ENCODE assay signal across 7 mouse cellular contexts in genomic region chr6:127582391-127583176, GRCm38 (mm10). TPM values are rescaled to one million over a fixed set of nuclear protein-coding genes. Genes with fewer than 3 reads are reported as not detected.
A peak's percentile ranks its signal among the peaks of the same experiment; 100 is the strongest.
DNase-seq lines count a peak whose midpoint lies in the region; ATAC-seq lines count a peak whose summit lies in the region.

No protein-coding gene starts in this region.

- no peak overlapping the region for H3K9ac ChIP-seq in intestine, embryonic 14.5 days (ENCODE audit: low read length)

- H3K4me2 ChIP-seq in intestine, embryonic 14.5 days (ENCODE audit: low read length) = peak overlapping the region; percentile 51

- no peaks in the 10 kb centered on the region for H3K27me3 ChIP-seq in intestine, embryonic 14.5 days (replicated peaks; ENCODE audit: control insufficient read depth, insufficient read depth, low read length)

- peak overlapping the region; percentile 3; the same call in 1 of the 2 replicates for H3K27ac ChIP-seq in intestine, embryonic 14.5 days (ENCODE audit: low read depth)

- no peaks in the 10 kb centered on the region for H3K9me3 ChIP-seq in intestine, embryonic 14.5 days (ENCODE audit: control insufficient read depth, low read length)

- H3K4me1 ChIP-seq in intestine, embryonic 14.5 days (replicated peaks; ENCODE audit: control insufficient read depth, insufficient read depth, low read length) = peaks cover 13% of the 10 kb centered on the region

- DNase-seq in adrenal gland, adult 8-10 months = peak; percentile 40
- peak; percentile 90 for DNase-seq in embryo, embryonic 10 days (ENCODE audit: low spot score)
- DNase-seq in gastrocnemius, postnatal 10 days = peak; percentile 79
- DNase-seq in intestine, embryonic 14.5 days (ENCODE audit: low spot score) = peak; percentile 94
- peak; percentile 71 to 79 for DNase-seq in left cerebral cortex, postnatal 10 days (ENCODE audit: extremely low spot score in 1 of 2, low spot score in 2 of 2)
- peak; percentile 58 to 59 for DNase-seq in right cerebral cortex, postnatal 36 days (ENCODE audit: low spot score in 2 of 2)

- ATAC-seq in intestine, embryonic 14.5 days (replicated peaks; ENCODE audit: low FRiP score, low TSS enrichment, low read depth) = peak; percentile 54
- ATAC-seq in megakaryocyte progenitor cell, adult 5-6 weeks (replicated peaks; ENCODE audit: poor library complexity) = peak; percentile 65

- no peaks in the 10 kb centered on the region for H3K36me3 ChIP-seq in intestine, embryonic 14.5 days (ENCODE audit: control insufficient read depth, insufficient read depth, low read length)

- peak overlapping the region; percentile 16; the same call in 1 of the 2 replicates for H3K4me3 ChIP-seq in intestine, embryonic 14.5 days (ENCODE audit: low read depth, low read length)

- WGBS in intestine, embryonic 14.5 days = 8% methylated on average over 15 of the region's 15 CpGs

- intact Hi-C loops in left cerebral cortex, postnatal 10 days (cut with DNase I) = loop anchor here (5.0 kb wide), 1 partner anchor 45 kb away; no protein-coding TSS in a partner anchor

RNA-seq across cellular contexts. Expression of gene Cracr2a, which starts 21.4 kb away (rescaled TPM):
- total RNA-seq in adrenal gland, adult 8-10 months (2022) = 1 to 10 TPM; 2.1 to 4.3 (median 4.1) TPM
- total RNA-seq in gastrocnemius, postnatal 10 days (2021) = 1 to 10 TPM; 1.5 to 1.7 TPM
- 1.7 and 2.1 TPM in 2 replicates for polyA plus RNA-seq in intestine, embryonic 14.5 days (2014; fragmentation: Nextera tagmentation; extraction: Ambion mirVana)
- 1 to 10 TPM; 1.4 to 2.7 TPM for total RNA-seq in left cerebral cortex, postnatal 10 days (2021)
- 4.0 and 4.5 TPM in 2 replicates for total RNA-seq in megakaryocyte progenitor cell, adult 5-6 weeks (2015)
- 6.2 and 10.3 TPM in 2 replicates for total RNA-seq in megakaryocyte progenitor cell, adult 5-6 weeks (2017)

Comparison
In these comparisons a context has a peak if more than half of its experiments do, and no peak if none do; other contexts are left out.
1. Peak in every context shown above with its lines: DNase-seq, ATAC-seq, H3K4me3 ChIP-seq and H3K27ac ChIP-seq.
2. DNase-seq: peak in every context shown above with its lines; median percentile 94 in intestine, embryonic 14.5 days; 90 in embryo, embryonic 10 days; 79 in gastrocnemius, postnatal 10 days; 75 in left cerebral cortex, postnatal 10 days; 58 in right cerebral cortex, postnatal 36 days; 40 in adrenal gland, adult 8-10 months.